Mouse (Mus musculus) heart, embryonic 10.5 days (tissue): ENCODE results near the gene Timm10b. TPM values are rescaled to one million over a fixed set of nuclear protein-coding genes. Genes with fewer than 3 reads are reported as not detected.

Experiments used
- DNase-seq: peaks from one replicate; pipeline ENCODE4 v3.0.0-alpha.2; 2017; ENCODE audit warnings: low spot score
- H3K27ac ChIP-seq: fragments of 300-500 bp; sonication (generic); 2 replicates; pipeline ENCODE4 v1.5.1; 2016; ENCODE audit warnings: mild to moderate bottlenecking
- H3K27me3 ChIP-seq: fragments of 300-500 bp; sonication (generic); 2 replicates; pipeline ENCODE4 v1.6.1; 2016; ENCODE audit warnings: mild to moderate bottlenecking; ENCODE audit not compliant: poor library complexity, insufficient read depth, severe bottlenecking
- H3K36me3 ChIP-seq: fragments of 300-500 bp; sonication (generic); 2 replicates; pipeline ENCODE4 v1.6.1; 2016; ENCODE audit warnings: mild to moderate bottlenecking, moderate library complexity
- H3K4me1 ChIP-seq: fragments of 300-500 bp; sonication (generic); 2 replicates; pipeline ENCODE4 v1.6.1; 2016; ENCODE audit warnings: mild to moderate bottlenecking
- H3K4me3 ChIP-seq: fragments of 300-500 bp; sonication (generic); 2 replicates; pipeline ENCODE4 v1.5.1; 2016; ENCODE audit warnings: mild to moderate bottlenecking, moderate library complexity
- H3K9me3 ChIP-seq: fragments of 300-500 bp; sonication (generic); 2 replicates; pipeline ENCODE4 v1.6.1; 2016; ENCODE audit warnings: mild to moderate bottlenecking, moderate library complexity
- WGBS: fragments of 180-500 bp; shearing (Covaris S2); methylation state at CpG from one replicate; pipeline ENCODE4 v1.1.7; 2016; 5-methylcytosine and 5-hydroxymethylcytosine counted together
- polyA plus RNA-seq: library from polyadenylated mRNA; unstranded; fragments of >200 nt; fragmentation: Nextera tagmentation; extraction: Ambion mirVana; gene quantifications from 2 replicates; pipeline ENCODE4 v1.2.1, GENCODE M21; 2016

The Timm10b gene
- polyA plus RNA-seq, 1 experiment from 2014 or later: 179 TPM

DNA sequence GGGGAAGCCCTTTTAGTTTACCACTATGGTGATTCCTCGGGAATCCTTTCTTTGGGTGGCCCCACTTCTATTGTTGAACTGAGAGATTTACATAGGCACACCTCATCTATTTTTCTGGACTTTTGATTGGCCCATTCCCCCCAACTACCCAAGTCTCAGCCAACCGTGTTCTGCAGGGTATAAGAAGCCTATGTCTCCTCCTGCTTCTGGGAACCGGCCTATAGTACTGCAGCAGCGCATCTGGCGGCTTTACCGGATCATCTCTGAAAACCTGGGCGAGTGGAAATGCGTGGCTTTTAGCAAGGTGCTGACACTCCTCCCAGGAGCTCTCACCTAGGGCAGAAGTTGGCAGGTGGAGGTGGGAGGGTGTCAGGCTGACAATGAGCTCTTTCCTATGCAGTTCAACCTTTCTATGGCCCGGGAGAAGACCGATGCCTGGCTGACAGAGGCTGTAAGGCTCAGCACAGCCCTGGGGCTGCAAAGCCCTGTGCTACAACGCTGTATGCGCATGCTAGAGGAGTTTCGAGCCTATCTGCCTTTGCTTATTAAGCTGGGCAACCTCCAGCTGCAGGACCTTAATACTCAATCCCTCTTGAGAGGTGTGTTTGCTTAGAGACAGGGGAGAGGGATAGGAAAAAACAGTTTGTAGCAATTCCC, 45.8 kb downstream of the Timm10b start:
- no peaks in the 10 kb centered on the region for H3K4me1 ChIP-seq
- no peaks in the 10 kb centered on the region for H3K27me3 ChIP-seq
- no peak overlapping the region for H3K27ac ChIP-seq
- no peaks in the 10 kb centered on the region for H3K36me3 ChIP-seq
- WGBS: 16% methylated on average over 13 of the region's 13 CpGs
- H3K9me3 ChIP-seq: no peaks in the 10 kb centered on the region
- DNase-seq: no peak
- H3K4me3 ChIP-seq: peak overlapping the region; percentile 31; the same call in 1 of the 2 replicates

DNA sequence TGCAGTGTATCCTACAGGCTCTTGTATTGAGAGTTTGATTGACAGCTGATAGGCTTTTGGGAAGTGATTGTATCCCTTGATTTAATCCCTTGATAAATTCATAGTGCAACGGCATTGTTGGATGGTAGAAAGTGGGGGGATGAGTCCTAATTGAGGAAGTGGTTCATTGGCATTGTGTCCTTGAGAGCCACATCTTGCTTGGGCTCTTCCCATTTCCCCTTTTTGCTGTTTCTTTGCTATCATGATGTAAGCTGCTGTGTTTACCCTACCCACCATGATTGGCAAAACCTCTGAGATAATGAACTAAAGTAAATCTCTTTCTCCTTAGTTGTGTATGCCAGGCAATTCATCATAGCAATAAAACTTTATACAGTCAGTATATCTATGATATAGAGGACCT, 51.0 kb downstream of the Timm10b start:
- Histone ChIP-seq H3K4me3 (no peak overlapping the region), H3K4me1 (no peaks in the 10 kb centered on the region), H3K9me3 (no peaks in the 10 kb centered on the region), H3K36me3 (no peaks in the 10 kb centered on the region), H3K27ac (no peak overlapping the region), H3K27me3 (no peaks in the 10 kb centered on the region)
- DNase-seq: no peak
- 72% methylated on average over 1 of the region's 1 CpGs for WGBS

Other genes starting within 250 kb of the Timm10b start
- gene Fam160a2, start 240.0 kb upstream of the Timm10b start, polyA plus RNA-seq: 37.6 and 44.4 TPM in 2 replicates
- gene Cnga4, start 235.5 kb upstream of the Timm10b start, polyA plus RNA-seq: not detected in 2 replicates
- gene Cckbr, start 214.3 kb upstream of the Timm10b start, polyA plus RNA-seq: 0.09 and 0.31 TPM in 2 replicates
- gene Cavin3, start 157.8 kb upstream of the Timm10b start, polyA plus RNA-seq: 67.0 and 74.0 TPM in 2 replicates
- 39.9 and 60.4 TPM in 2 replicates for gene Smpd1, start 85.7 kb upstream of the Timm10b start, polyA plus RNA-seq
- 68.6 and 70.6 TPM in 2 replicates for gene Apbb1, start 58.4 kb upstream of the Timm10b start, polyA plus RNA-seq
- gene Hpx, start 39.9 kb upstream of the Timm10b start, polyA plus RNA-seq: 0.43 and 7.4 TPM in 2 replicates
- gene Trim3, start 6.5 kb upstream of the Timm10b start, polyA plus RNA-seq: 30.3 and 32.6 TPM in 2 replicates
- gene Arfip2, start 360 bp downstream of the Timm10b start, polyA plus RNA-seq: 45.0 and 56.2 TPM in 2 replicates
- gene Gm45799, start 496 bp downstream of the Timm10b start, polyA plus RNA-seq: 33.0 and 37.9 TPM in 2 replicates
- gene Dnhd1, start 10.8 kb downstream of the Timm10b start, polyA plus RNA-seq: 0.55 and 0.58 TPM in 2 replicates
- 371 and 403 TPM in 2 replicates for gene Ilk, start 96.5 kb downstream of the Timm10b start, polyA plus RNA-seq
- 30.9 and 40.6 TPM in 2 replicates for gene Rrp8, start 97.3 kb downstream of the Timm10b start, polyA plus RNA-seq
- gene Taf10, start 104.3 kb downstream of the Timm10b start, polyA plus RNA-seq: 153 and 184 TPM in 2 replicates
- 76.5 and 95.2 TPM in 2 replicates for gene Tpp1, start 112.2 kb downstream of the Timm10b start, polyA plus RNA-seq
- gene Dchs1, start 147.6 kb downstream of the Timm10b start, polyA plus RNA-seq: 4.2 and 8.6 TPM in 2 replicates
- 279 and 357 TPM in 2 replicates for gene Mrpl17, start 171.0 kb downstream of the Timm10b start, polyA plus RNA-seq